In genomic region chr4:58999686-59000085, GRCm38 (mm10) we compare ENCODE assay signal across 10 mouse cellular contexts. TPM values are rescaled to one million over a fixed set of nuclear protein-coding genes. Genes with fewer than 3 reads are reported as not detected.
DNase-seq lines count a peak whose midpoint lies in the region; ATAC-seq and TF ChIP-seq lines count a peak whose summit lies in the region.
"Had no signal": no experiment of that assay in that cellular context is flagged by ENCODE, and none has a peak within 500 bp of the region (broad histone marks: within the 10 kb centered on the region; RNA-seq: fewer than 3 reads in every experiment).

No protein-coding gene starts in this region.

- TF ChIP-seq CTCF in heart, postnatal 0 days (IDR thresholded peaks at IDR 0.05; ENCODE audit: low read depth), result peak; percentile 88
- TF ChIP-seq CTCF in left cerebral cortex, adult 2 months (IDR thresholded peaks at IDR 0.05), result peak; percentile 97

- no peak overlapping the region for H3K9ac ChIP-seq in hindbrain, embryonic 14.5 days
- no peak overlapping the region for H3K9ac ChIP-seq in hindbrain, embryonic 16.5 days (ENCODE audit: low read depth, low read length)
- H3K9ac ChIP-seq in heart, postnatal 0 days (replicated peaks; ENCODE audit: low read depth, low read length), result no peak overlapping the region
- H3K9ac ChIP-seq: embryonic facial prominence, embryonic 13.5 days; neural tube, embryonic 12.5 days had no signal

- WGBS in hindbrain, embryonic 14.5 days, result 17% methylated on average over 2 of the region's 2 CpGs
- 5% methylated on average over 2 of the region's 2 CpGs for WGBS in hindbrain, embryonic 16.5 days
- 7% methylated on average over 2 of the region's 2 CpGs for WGBS in heart, postnatal 0 days

- peak; percentile 79 for DNase-seq in hindbrain, embryonic 14.5 days (ENCODE audit: low spot score)
- peak; percentile 24 for DNase-seq in WW6 (ENCODE audit: low read depth, low spot score)
- DNase-seq in heart, postnatal 0 days (ENCODE audit: low spot score), result peak; percentile 61
- peak; percentile 70 to 77 for DNase-seq in left cerebral cortex, adult 2 months (ENCODE audit: extremely low spot score in 1 of 2, low spot score in 2 of 2)
- DNase-seq in testis, postnatal 10 days (ENCODE audit: low spot score), result peak; percentile 83

- no peak overlapping the region for H3K4me3 ChIP-seq in hindbrain, embryonic 14.5 days (replicated peaks; ENCODE audit: low read length)
- H3K4me3 ChIP-seq in hindbrain, embryonic 16.5 days (ENCODE audit: low read length), result no peak overlapping the region
- H3K4me3 ChIP-seq in heart, postnatal 0 days (ENCODE audit: low read depth, low read length), result no peak overlapping the region
- no peak overlapping the region for H3K4me3 ChIP-seq in left cerebral cortex, adult 2 months
- H3K4me3 ChIP-seq: embryonic facial prominence, embryonic 13.5 days; neural tube, embryonic 12.5 days had no signal

- TF ChIP-seq EP300 in heart, postnatal 0 days (IDR thresholded peaks at IDR 0.05; ENCODE audit: low read depth), result no peak

- H3K9me3 ChIP-seq in hindbrain, embryonic 14.5 days (ENCODE audit: control insufficient read depth, low read length), result no peaks in the 10 kb centered on the region
- H3K9me3 ChIP-seq in hindbrain, embryonic 16.5 days (ENCODE audit: control insufficient read depth, low read length), result no peaks in the 10 kb centered on the region
- no peaks in the 10 kb centered on the region for H3K9me3 ChIP-seq in heart, postnatal 0 days (replicated peaks; ENCODE audit: control insufficient read depth, low read length)
- H3K9me3 ChIP-seq: embryonic facial prominence, embryonic 13.5 days; neural tube, embryonic 12.5 days had no signal

- H3K36me3 ChIP-seq in hindbrain, embryonic 14.5 days (replicated peaks; ENCODE audit: control insufficient read depth, insufficient read depth), result no peaks in the 10 kb centered on the region
- no peaks in the 10 kb centered on the region for H3K36me3 ChIP-seq in hindbrain, embryonic 16.5 days (ENCODE audit: control insufficient read depth, insufficient read depth, low read length)
- no peaks in the 10 kb centered on the region for H3K36me3 ChIP-seq in heart, postnatal 0 days (replicated peaks; ENCODE audit: control insufficient read depth, insufficient read depth, low read length)
- H3K36me3 ChIP-seq: embryonic facial prominence, embryonic 13.5 days; neural tube, embryonic 12.5 days had no signal

- H3K27me3 ChIP-seq in hindbrain, embryonic 14.5 days (ENCODE audit: control insufficient read depth, insufficient read depth, low read length), result no peaks in the 10 kb centered on the region
- H3K27me3 ChIP-seq in hindbrain, embryonic 16.5 days (replicated peaks; ENCODE audit: control insufficient read depth, insufficient read depth, low read length), result no peaks in the 10 kb centered on the region
- no peaks in the 10 kb centered on the region for H3K27me3 ChIP-seq in heart, postnatal 0 days (ENCODE audit: control insufficient read depth, insufficient read depth, low read length)
- H3K27me3 ChIP-seq: embryonic facial prominence, embryonic 13.5 days; neural tube, embryonic 12.5 days had no signal

- peaks cover 12% of the 10 kb centered on the region for H3K4me1 ChIP-seq in hindbrain, embryonic 14.5 days (replicated peaks; ENCODE audit: control insufficient read depth, insufficient read depth, low read length)
- peaks cover 12% of the 10 kb centered on the region for H3K4me1 ChIP-seq in hindbrain, embryonic 16.5 days (ENCODE audit: control insufficient read depth, insufficient read depth, low read depth, low read length)
- H3K4me1 ChIP-seq in heart, postnatal 0 days (ENCODE audit: control insufficient read depth, insufficient read depth), result peaks cover 13% of the 10 kb centered on the region

- no peak overlapping the region for H3K4me2 ChIP-seq in hindbrain, embryonic 14.5 days (replicated peaks)
- H3K4me2 ChIP-seq in hindbrain, embryonic 16.5 days (ENCODE audit: low read length), result no peak overlapping the region
- no peak overlapping the region for H3K4me2 ChIP-seq in heart, postnatal 0 days (ENCODE audit: low read depth, low read length)
- H3K4me2 ChIP-seq: embryonic facial prominence, embryonic 13.5 days; neural tube, embryonic 12.5 days had no signal

- no peak overlapping the region for H3K27ac ChIP-seq in hindbrain, embryonic 14.5 days
- H3K27ac ChIP-seq in hindbrain, embryonic 16.5 days (ENCODE audit: low read depth, low read length), result no peak overlapping the region
- no peak overlapping the region for H3K27ac ChIP-seq in heart, postnatal 0 days (ENCODE audit: low read depth)
- no peak overlapping the region for H3K27ac ChIP-seq in left cerebral cortex, adult 2 months
- H3K27ac ChIP-seq: embryonic facial prominence, embryonic 13.5 days; neural tube, embryonic 12.5 days had no signal

- ATAC-seq in hindbrain, embryonic 14.5 days (ENCODE audit: low FRiP score), result no peak
- ATAC-seq in hindbrain, embryonic 16.5 days, result no peak
- peak; percentile 71 for ATAC-seq in common myeloid progenitor, adult 5-6 weeks (replicated peaks; ENCODE audit: low read depth, poor library complexity, severe bottlenecking)
- ATAC-seq in heart, postnatal 0 days (ENCODE audit: insufficient read depth, low read depth), result no peak
- peak; percentile 65; the same call in 1 of the 2 replicates for ATAC-seq in neutrophil, adult 5-6 weeks (ENCODE audit: extremely low read depth, insufficient number of reproducible peaks, low FRiP score, poor library complexity, severe bottlenecking)

- intact Hi-C loops in left cerebral cortex, adult 2 months (cut with DNase I), result loop anchor here (1.0 to 5.0 kb wide), 3 partner anchors 14 to 732 kb away; partner anchors contain the start of gene Gng10

RNA-seq across cellular contexts. Expression of gene Gm20503, which starts 3.3 kb away (rescaled TPM):
- 6.5 and 8.6 TPM in 2 replicates for polyA plus RNA-seq in hindbrain, embryonic 14.5 days (2014; fragmentation: Nextera tagmentation; extraction: Ambion mirVana)
- 7.2 and 8.4 TPM in 2 replicates for polyA plus RNA-seq in hindbrain, embryonic 16.5 days (2015; fragmentation: Nextera tagmentation; extraction: Ambion mirVana)
- total RNA-seq in common myeloid progenitor, adult 5-6 weeks (2017), result not detected in 2 replicates
- total RNA-seq in heart, postnatal 0 days (2014; rRNA removed; ENCODE audit: low replicate concordance), result not detected in 2 replicates
- 19.8 TPM in 2 replicates for polyA plus RNA-seq in heart, postnatal 0 days (2015; fragmentation: Nextera tagmentation; extraction: Ambion mirVana)
- total RNA-seq in left cerebral cortex, adult 2 months (2021), result 1 to 10 TPM in 1 of 2 experiments, not detected in 1; 1.9 TPM
- total RNA-seq in neutrophil, adult 5-6 weeks (2017), result not detected in 2 replicates

RNA-seq across cellular contexts. Expression of gene Dnajc25, which starts 4.8 kb away (rescaled TPM):
- 5.2 and 9.6 TPM in 2 replicates for polyA plus RNA-seq in hindbrain, embryonic 14.5 days (2014; fragmentation: Nextera tagmentation; extraction: Ambion mirVana)
- polyA plus RNA-seq in hindbrain, embryonic 16.5 days (2015; fragmentation: Nextera tagmentation; extraction: Ambion mirVana), result 5.7 and 5.8 TPM in 2 replicates
- 12.0 and 17.1 TPM in 2 replicates for total RNA-seq in common myeloid progenitor, adult 5-6 weeks (2017)
- total RNA-seq in heart, postnatal 0 days (2014; rRNA removed; ENCODE audit: low replicate concordance), result 5.1 and 5.3 TPM in 2 replicates
- 12.4 and 14.4 TPM in 2 replicates for polyA plus RNA-seq in heart, postnatal 0 days (2015; fragmentation: Nextera tagmentation; extraction: Ambion mirVana)
- total RNA-seq in left cerebral cortex, adult 2 months (2021), result 1 to 10 TPM; 5.8 to 6.3 TPM
- total RNA-seq in neutrophil, adult 5-6 weeks (2017), result 6.6 and 8.6 TPM in 2 replicates

RNA-seq across cellular contexts. Expression of gene Ptgr1, which starts 12.8 kb away (rescaled TPM):
- polyA plus RNA-seq in hindbrain, embryonic 14.5 days (2014; fragmentation: Nextera tagmentation; extraction: Ambion mirVana), result 4.6 and 4.8 TPM in 2 replicates
- 5.6 and 6.5 TPM in 2 replicates for polyA plus RNA-seq in hindbrain, embryonic 16.5 days (2015; fragmentation: Nextera tagmentation; extraction: Ambion mirVana)
- total RNA-seq in common myeloid progenitor, adult 5-6 weeks (2017), result 9.4 and 11.6 TPM in 2 replicates
- total RNA-seq in heart, postnatal 0 days (2014; rRNA removed; ENCODE audit: low replicate concordance), result 6.5 and 8.6 TPM in 2 replicates
- 6.9 and 8.1 TPM in 2 replicates for polyA plus RNA-seq in heart, postnatal 0 days (2015; fragmentation: Nextera tagmentation; extraction: Ambion mirVana)
- total RNA-seq in left cerebral cortex, adult 2 months (2021), result 1 to 10 TPM; 1.9 to 2.2 TPM
- 0.47 and 0.61 TPM in 2 replicates for total RNA-seq in neutrophil, adult 5-6 weeks (2017)

RNA-seq across cellular contexts. Expression of gene Gng10, which starts 35.2 kb away (rescaled TPM):
- polyA plus RNA-seq in hindbrain, embryonic 14.5 days (2014; fragmentation: Nextera tagmentation; extraction: Ambion mirVana), result 198 and 200 TPM in 2 replicates
- 178 and 197 TPM in 2 replicates for polyA plus RNA-seq in hindbrain, embryonic 16.5 days (2015; fragmentation: Nextera tagmentation; extraction: Ambion mirVana)
- 89.5 and 114 TPM in 2 replicates for total RNA-seq in common myeloid progenitor, adult 5-6 weeks (2017)
- 16.7 and 34.2 TPM in 2 replicates for total RNA-seq in heart, postnatal 0 days (2014; rRNA removed; ENCODE audit: low replicate concordance)
- polyA plus RNA-seq in heart, postnatal 0 days (2015; fragmentation: Nextera tagmentation; extraction: Ambion mirVana), result 38.4 and 41.3 TPM in 2 replicates
- 10 to 100 TPM; 63.4 to 70.0 TPM for total RNA-seq in left cerebral cortex, adult 2 months (2021)
- 48.6 and 51.3 TPM in 2 replicates for total RNA-seq in neutrophil, adult 5-6 weeks (2017)

RNA-seq across cellular contexts. Expression of gene Zkscan16, which starts 56.3 kb away (rescaled TPM):
- 2.8 and 3.2 TPM in 2 replicates for polyA plus RNA-seq in hindbrain, embryonic 14.5 days (2014; fragmentation: Nextera tagmentation; extraction: Ambion mirVana)
- polyA plus RNA-seq in hindbrain, embryonic 16.5 days (2015; fragmentation: Nextera tagmentation; extraction: Ambion mirVana), result 2.0 and 2.7 TPM in 2 replicates
- total RNA-seq in common myeloid progenitor, adult 5-6 weeks (2017), result not detected in 2 replicates
- not detected in 2 replicates for total RNA-seq in heart, postnatal 0 days (2014; rRNA removed; ENCODE audit: low replicate concordance)
- 0.05 TPM in 1 of 2 replicates, not detected in the other for polyA plus RNA-seq in heart, postnatal 0 days (2015; fragmentation: Nextera tagmentation; extraction: Ambion mirVana)
- total RNA-seq in left cerebral cortex, adult 2 months (2021), result 10 to 100 TPM; 50.1 to 56.8 TPM
- total RNA-seq in neutrophil, adult 5-6 weeks (2017), result 0.74 and 0.81 TPM in 2 replicates

Comparison
In these comparisons a context has a peak if more than half of its experiments do, and no peak if none do; other contexts are left out.
1. ATAC-seq: peak in common myeloid progenitor, adult 5-6 weeks (single experiment) and neutrophil, adult 5-6 weeks (single experiment); none in hindbrain, embryonic 14.5 days (single experiment), hindbrain, embryonic 16.5 days (single experiment) and heart, postnatal 0 days (single experiment).
2. DNase-seq: peak in every context shown above with its lines; median percentile 83 in testis, postnatal 10 days; 79 in hindbrain, embryonic 14.5 days; 74 in left cerebral cortex, adult 2 months; 61 in heart, postnatal 0 days; 24 in WW6.